Mouse (Mus musculus): ENCODE measurements at regions not wholly inside any gene's neighbourhood (a gene's known extent, or its start where the extent isn't known, plus 50 kb on each side); places are given as distances from the start of the nearest gene placed in this dataset.

DNA sequence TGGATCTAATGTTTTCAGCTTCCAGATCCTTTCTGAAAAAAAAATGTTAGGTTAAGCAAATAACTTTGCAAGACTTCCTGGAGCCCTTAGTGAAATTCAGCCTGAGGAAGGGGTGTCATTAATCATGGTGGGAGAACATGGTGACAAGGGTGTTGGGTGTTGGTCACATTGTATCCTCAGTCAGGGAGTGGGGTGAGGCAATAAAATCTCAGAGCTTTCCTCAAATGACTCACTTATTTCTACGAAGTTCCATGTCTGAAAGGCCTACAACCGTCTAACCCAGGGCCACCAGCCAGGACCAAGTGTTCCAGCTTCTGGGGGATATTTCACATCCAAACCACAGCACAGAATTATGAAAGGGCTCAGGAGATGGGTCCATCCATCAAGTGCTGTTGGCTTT lies 117.7 kb upstream of the Nr2f2 start:
- TF ChIP-seq CTCF (IDR thresholded peaks at IDR 0.05; ENCODE audit: low read depth, low read length), result no peak
- no peak for TF ChIP-seq POLR2A (IDR thresholded peaks at IDR 0.05; ENCODE audit: insufficient read depth, low read length)

Measured in ES-Bruce4 (cell line).